Comparison of ENCODE assay signal across 43 mouse cellular contexts in the genomic region with DNA sequence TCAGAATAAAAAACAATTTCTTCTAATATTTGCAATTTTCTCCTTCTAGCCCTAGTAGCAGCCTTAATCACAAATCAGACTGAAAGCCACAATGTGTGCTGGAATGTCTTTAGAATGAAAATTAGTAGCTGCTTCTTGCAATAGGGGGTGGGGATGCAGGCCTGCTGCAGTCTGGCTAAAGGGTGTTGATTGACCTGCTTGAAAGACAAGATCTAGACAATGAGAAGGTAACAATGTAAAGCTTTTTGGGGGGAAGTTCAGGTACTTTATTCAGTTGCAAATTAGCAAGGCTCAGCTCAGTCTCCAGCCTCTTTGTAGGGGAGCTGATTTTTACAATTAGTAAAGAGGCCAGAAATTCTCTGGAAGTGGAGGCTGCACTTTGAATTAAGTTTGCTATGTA. TPM values are rescaled to one million over a fixed set of nuclear protein-coding genes. Genes with fewer than 3 reads are reported as not detected.
"Had no signal": no experiment of that assay in that cellular context is flagged by ENCODE, and none has a peak within 500 bp of the region (broad histone marks: within the 10 kb centered on the region; RNA-seq: fewer than 3 reads in every experiment).

No protein-coding gene starts in this region.

- H3K36me3 ChIP-seq: heart, embryonic 10.5 days; heart, embryonic 12.5 days; heart, embryonic 13.5 days; heart, embryonic 15.5 days; hindbrain, embryonic 10.5 days; hindbrain, embryonic 12.5 days; hindbrain, embryonic 13.5 days; hindbrain, embryonic 15.5 days; intestine, embryonic 15.5 days; kidney, embryonic 15.5 days had no signal

- H3K27me3 ChIP-seq: heart, embryonic 12.5 days; heart, embryonic 13.5 days; heart, embryonic 15.5 days; hindbrain, embryonic 12.5 days; hindbrain, embryonic 13.5 days; hindbrain, embryonic 15.5 days; intestine, embryonic 15.5 days; kidney, embryonic 15.5 days had no signal

- H3K4me2 ChIP-seq: heart, embryonic 11.5 days; heart, embryonic 12.5 days; heart, embryonic 13.5 days; heart, embryonic 15.5 days; hindbrain, embryonic 12.5 days; hindbrain, embryonic 13.5 days; hindbrain, embryonic 14.5 days; hindbrain, embryonic 15.5 days; intestine, embryonic 15.5 days; kidney, embryonic 15.5 days had no signal

- DNase-seq: heart, postnatal 10 days; heart, postnatal 14 days; heart, postnatal 36 days; heart, postnatal 4 days; kidney, adult 11 months; kidney, adult 18-20 months; kidney, adult 2 months; kidney, adult 8-10 months; kidney, adult 9 months; kidney, postnatal 10 days; kidney, postnatal 14 days; kidney, postnatal 25 days; kidney, postnatal 36 days; kidney, postnatal 4 days; layer of hippocampus, adult 9-11 months; layer of hippocampus, postnatal 36 days had no signal

- H3K9ac ChIP-seq: heart, embryonic 12.5 days; heart, embryonic 13.5 days; heart, embryonic 15.5 days; hindbrain, embryonic 12.5 days; hindbrain, embryonic 13.5 days; hindbrain, embryonic 14.5 days; hindbrain, embryonic 15.5 days; intestine, embryonic 15.5 days; kidney, embryonic 15.5 days had no signal

- H3K9me3 ChIP-seq: heart, embryonic 15.5 days; intestine, embryonic 15.5 days had no signal

- H3K27ac ChIP-seq: heart, embryonic 10.5 days; heart, embryonic 13.5 days; heart, embryonic 15.5 days; hindbrain, embryonic 10.5 days; hindbrain, embryonic 12.5 days; hindbrain, embryonic 13.5 days; hindbrain, embryonic 14.5 days; hindbrain, embryonic 15.5 days; hindbrain, postnatal 0 days; intestine, embryonic 15.5 days; kidney, embryonic 15.5 days; kidney, postnatal 0 days; layer of hippocampus, adult 2 months had no signal

- H3K4me1 ChIP-seq: heart, embryonic 10.5 days; heart, embryonic 12.5 days; heart, embryonic 13.5 days; heart, embryonic 15.5 days; hindbrain, embryonic 10.5 days; hindbrain, embryonic 12.5 days; hindbrain, embryonic 13.5 days; hindbrain, embryonic 15.5 days; intestine, embryonic 15.5 days; kidney, embryonic 15.5 days had no signal

- ATAC-seq: hindbrain, embryonic 16.5 days; hindbrain, postnatal 0 days; inflammation-experienced regulatory T-cells, adult 6 months; intestine, embryonic 15.5 days; intestine, embryonic 16.5 days; intestine, postnatal 0 days had no signal

- H3K4me3 ChIP-seq: heart, embryonic 10.5 days; heart, embryonic 12.5 days; heart, embryonic 13.5 days; heart, embryonic 15.5 days; hindbrain, embryonic 10.5 days; hindbrain, embryonic 12.5 days; hindbrain, embryonic 13.5 days; hindbrain, embryonic 15.5 days; intestine, embryonic 15.5 days; kidney, embryonic 15.5 days; layer of hippocampus, adult 2 months had no signal

RNA-seq across cellular contexts. Expression of a gene that starts 21.7 kb away (rescaled TPM):
- polyA plus RNA-seq: heart, embryonic 10.5 days; heart, embryonic 11.5 days; heart, embryonic 12.5 days; heart, embryonic 13.5 days; heart, embryonic 14.5 days; heart, embryonic 15.5 days; heart, embryonic 16.5 days; heart, postnatal 0 days; hindbrain, embryonic 10.5 days; hindbrain, embryonic 11.5 days; hindbrain, embryonic 12.5 days; hindbrain, embryonic 13.5 days; hindbrain, embryonic 14.5 days; hindbrain, embryonic 15.5 days; hindbrain, embryonic 16.5 days; hindbrain, postnatal 0 days; intestine, embryonic 14.5 days; intestine, embryonic 15.5 days; intestine, embryonic 16.5 days; intestine, postnatal 0 days; kidney, adult 2 months; kidney, embryonic 14.5 days; kidney, embryonic 15.5 days; kidney, embryonic 16.5 days; kidney, postnatal 0 days; large intestine, adult 2 months had no signal
